Mouse (Mus musculus): ENCODE results near the gene Cnga4. TPM values are rescaled to one million over a fixed set of nuclear protein-coding genes. Genes with fewer than 3 reads are reported as not detected.
"Not testable (repeated sequence)": the region's sequence is repeated elsewhere in the genome, so short reads cannot be mapped to it uniquely, and the experiment has no call there.

Gene Cnga4
- polyA plus RNA-seq, 1 experiment, result not detected

- H3K4me1 ChIP-seq (ENCODE audit: control insufficient read depth, insufficient read depth, low read length), result peaks cover 15% of the 10 kb centered on the region
- peak overlapping the region; percentile 72 for H3K27ac ChIP-seq (ENCODE audit: insufficient read depth, low read depth, low read length)
- H3K4me3 ChIP-seq (ENCODE audit: insufficient read depth, low read depth, low read length), result peak overlapping the region; percentile 57
- WGBS, result under 1% methylated on average over 11 of the region's 11 CpGs
- TF ChIP-seq CTCF (IDR thresholded peaks at IDR 0.05; ENCODE audit: insufficient read depth, low read depth, low read length) (no peak), POLR2A (IDR thresholded peaks at IDR 0.05; ENCODE audit: insufficient read depth, low read depth, low read length) (no peak)
These were observed 21.7 kb downstream of the Cnga4 start for GRCm38 (mm10) chr7:105426051-105426450.

GRCm38 (mm10) chr7:105432058-105432457 lies 27.7 kb downstream of the Cnga4 start:
- no peak for TF ChIP-seq CTCF (IDR thresholded peaks at IDR 0.05; ENCODE audit: insufficient read depth, low read depth, low read length)
- Histone ChIP-seq H3K27ac (ENCODE audit: insufficient read depth, low read depth, low read length) (peak overlapping the region; percentile 84), H3K4me1 (ENCODE audit: control insufficient read depth, insufficient read depth, low read length) (peaks cover 25% of the 10 kb centered on the region), H3K4me3 (ENCODE audit: insufficient read depth, low read depth, low read length) (no peak overlapping the region)
- 28% methylated on average over 1 of the region's 1 CpGs for WGBS

GRCm38 (mm10) chr7:105433859-105434258 lies 29.5 kb downstream of the Cnga4 start:
- no peak overlapping the region for H3K4me3 ChIP-seq (ENCODE audit: insufficient read depth, low read depth, low read length)
- no peak overlapping the region for H3K27ac ChIP-seq (ENCODE audit: insufficient read depth, low read depth, low read length)
- peaks cover 29% of the 10 kb centered on the region for H3K4me1 ChIP-seq (ENCODE audit: control insufficient read depth, insufficient read depth, low read length)
- TF ChIP-seq POLR2A (IDR thresholded peaks at IDR 0.05; ENCODE audit: insufficient read depth, low read depth, low read length) (no peak), CTCF (IDR thresholded peaks at IDR 0.05; ENCODE audit: insufficient read depth, low read depth, low read length) (no peak)
- 84% methylated on average over 17 of the region's 17 CpGs for WGBS

GRCm38 (mm10) chr7:105434798-105435197 lies 30.4 kb downstream of the Cnga4 start:
- H3K27ac ChIP-seq (ENCODE audit: insufficient read depth, low read depth, low read length), result no peak overlapping the region
- H3K4me3 ChIP-seq (ENCODE audit: insufficient read depth, low read depth, low read length), result no peak overlapping the region
- 86% methylated on average over 22 of the region's 22 CpGs for WGBS
- no peak for TF ChIP-seq CTCF (IDR thresholded peaks at IDR 0.05; ENCODE audit: insufficient read depth, low read depth, low read length)
- peaks cover 26% of the 10 kb centered on the region for H3K4me1 ChIP-seq (ENCODE audit: control insufficient read depth, insufficient read depth, low read length)

GRCm38 (mm10) chr7:105437979-105438772 lies 33.8 kb downstream of the Cnga4 start:
- WGBS, result 34% methylated on average over 7 of the region's 7 CpGs
- no peak overlapping the region for H3K4me3 ChIP-seq (ENCODE audit: insufficient read depth, low read depth, low read length)
- peaks cover 23% of the 10 kb centered on the region for H3K4me1 ChIP-seq (ENCODE audit: control insufficient read depth, insufficient read depth, low read length)
- no peak for TF ChIP-seq CTCF (IDR thresholded peaks at IDR 0.05; ENCODE audit: insufficient read depth, low read depth, low read length)
- no peak for TF ChIP-seq POLR2A (IDR thresholded peaks at IDR 0.05; ENCODE audit: insufficient read depth, low read depth, low read length)
- peak overlapping the region; percentile 72 for H3K27ac ChIP-seq (ENCODE audit: insufficient read depth, low read depth, low read length)

GRCm38 (mm10) chr7:105441426-105441825 lies 37.1 kb downstream of the Cnga4 start:
- Histone ChIP-seq H3K27ac (ENCODE audit: insufficient read depth, low read depth, low read length) (no peak overlapping the region), H3K4me1 (ENCODE audit: control insufficient read depth, insufficient read depth, low read length) (peaks cover 10% of the 10 kb centered on the region; the same call in 1 of the 2 replicates), H3K4me3 (ENCODE audit: insufficient read depth, low read depth, low read length) (no peak overlapping the region)
- no peak for TF ChIP-seq CTCF (IDR thresholded peaks at IDR 0.05; ENCODE audit: insufficient read depth, low read depth, low read length)
- no peak for TF ChIP-seq POLR2A (IDR thresholded peaks at IDR 0.05; ENCODE audit: insufficient read depth, low read depth, low read length)
- WGBS, result 66% methylated on average over 4 of the region's 4 CpGs

- 0 out of 2 replicates have a peak, but pooled peaks cover 4% of the 10 kb centered on the region for H3K4me1 ChIP-seq (ENCODE audit: control insufficient read depth, insufficient read depth, low read length)
- 82% methylated on average over 3 of the region's 3 CpGs for WGBS
- H3K27ac ChIP-seq (ENCODE audit: insufficient read depth, low read depth, low read length), result no peak overlapping the region
- no peak for TF ChIP-seq POLR2A (IDR thresholded peaks at IDR 0.05; ENCODE audit: insufficient read depth, low read depth, low read length)
- no peak for TF ChIP-seq CTCF (IDR thresholded peaks at IDR 0.05; ENCODE audit: insufficient read depth, low read depth, low read length)
- H3K4me3 ChIP-seq (ENCODE audit: insufficient read depth, low read depth, low read length), result no peak overlapping the region
These were observed 40.7 kb downstream of the Cnga4 start for GRCm38 (mm10) chr7:105445076-105445475.

- not testable (repeated sequence) for H3K27ac ChIP-seq (ENCODE audit: insufficient read depth, low read depth, low read length); H3K4me3 ChIP-seq (ENCODE audit: insufficient read depth, low read depth, low read length); H3K4me1 ChIP-seq (ENCODE audit: control insufficient read depth, insufficient read depth, low read length)
- WGBS, result 94% methylated on average over 4 of the region's 4 CpGs
These were observed 49.0 kb downstream of the Cnga4 start for GRCm38 (mm10) chr7:105453345-105453744.

Other genes with a start within 250 kb of the Cnga4 start
- gene Olfr684, start 240.9 kb upstream of the Cnga4 start, polyA plus RNA-seq (2012; ENCODE audit: insufficient read depth, insufficient read length, low replicate concordance, missing spikeins), result not detected in 2 replicates
- not detected in 2 replicates for gene Olfr685, start 218.6 kb upstream of the Cnga4 start, polyA plus RNA-seq (2012; ENCODE audit: insufficient read depth, insufficient read length, low replicate concordance, missing spikeins)
- gene Olfr686, start 197.1 kb upstream of the Cnga4 start, polyA plus RNA-seq (2012; ENCODE audit: insufficient read depth, insufficient read length, low replicate concordance, missing spikeins), result not detected in 2 replicates
- not detected in 2 replicates for gene Olfr688, start 116.5 kb upstream of the Cnga4 start, polyA plus RNA-seq (2012; ENCODE audit: insufficient read depth, insufficient read length, low replicate concordance, missing spikeins)
- not detected in 2 replicates for gene Olfr689, start 93.4 kb upstream of the Cnga4 start, polyA plus RNA-seq (2012; ENCODE audit: insufficient read depth, insufficient read length, low replicate concordance, missing spikeins)
- not detected in 2 replicates for gene Olfr690, start 70.5 kb upstream of the Cnga4 start, polyA plus RNA-seq (2012; ENCODE audit: insufficient read depth, insufficient read length, low replicate concordance, missing spikeins)
- not detected in 2 replicates for gene Olfr691, start 62.3 kb upstream of the Cnga4 start, polyA plus RNA-seq (2012; ENCODE audit: insufficient read depth, insufficient read length, low replicate concordance, missing spikeins)
- gene Olfr692, start 36.3 kb upstream of the Cnga4 start, polyA plus RNA-seq (2012; ENCODE audit: insufficient read depth, insufficient read length, low replicate concordance, missing spikeins), result not detected in 2 replicates
- not detected in 2 replicates for gene Gm5901, start 29.5 kb upstream of the Cnga4 start, polyA plus RNA-seq (2012; ENCODE audit: insufficient read depth, insufficient read length, low replicate concordance, missing spikeins)
- not detected in 2 replicates for gene Fam160a2, start 4.5 kb upstream of the Cnga4 start, polyA plus RNA-seq (2012; ENCODE audit: insufficient read depth, insufficient read length, low replicate concordance, missing spikeins)
- gene Cckbr, start 21.2 kb downstream of the Cnga4 start, polyA plus RNA-seq (2012; ENCODE audit: insufficient read depth, insufficient read length, low replicate concordance, missing spikeins), result not detected in 2 replicates
- gene Cavin3, start 77.7 kb downstream of the Cnga4 start, polyA plus RNA-seq (2012; ENCODE audit: insufficient read depth, insufficient read length, low replicate concordance, missing spikeins), result not detected in 2 replicates
- not detected in 2 replicates for gene Smpd1, start 149.8 kb downstream of the Cnga4 start, polyA plus RNA-seq (2012; ENCODE audit: insufficient read depth, insufficient read length, low replicate concordance, missing spikeins)
- gene Apbb1, start 177.1 kb downstream of the Cnga4 start, polyA plus RNA-seq (2012; ENCODE audit: insufficient read depth, insufficient read length, low replicate concordance, missing spikeins), result not detected in 2 replicates
- not detected in 2 replicates for gene Hpx, start 195.6 kb downstream of the Cnga4 start, polyA plus RNA-seq (2012; ENCODE audit: insufficient read depth, insufficient read length, low replicate concordance, missing spikeins)
- gene Trim3, start 229.0 kb downstream of the Cnga4 start, polyA plus RNA-seq (2012; ENCODE audit: insufficient read depth, insufficient read length, low replicate concordance, missing spikeins), result not detected in 2 replicates
- gene Timm10b, start 235.5 kb downstream of the Cnga4 start, polyA plus RNA-seq (2012; ENCODE audit: insufficient read depth, insufficient read length, low replicate concordance, missing spikeins), result not detected in 2 replicates
- not detected in 2 replicates for gene Arfip2, start 235.8 kb downstream of the Cnga4 start, polyA plus RNA-seq (2012; ENCODE audit: insufficient read depth, insufficient read length, low replicate concordance, missing spikeins)
- gene Gm45799, start 236.0 kb downstream of the Cnga4 start, polyA plus RNA-seq (2012; ENCODE audit: insufficient read depth, insufficient read length, low replicate concordance, missing spikeins), result not detected in 2 replicates
- gene Dnhd1, start 246.3 kb downstream of the Cnga4 start, polyA plus RNA-seq (2012; ENCODE audit: insufficient read depth, insufficient read length, low replicate concordance, missing spikeins), result not detected in 2 replicates